Mouse (Mus musculus) ES-Bruce4 (cell line): Measurements from ENCODE around the gene Ndufc2.

Source experiments
- CTCF ChIP-seq: IDR thresholded peaks from one replicate; pipeline ENCODE4 v1.8.1; 2011; ENCODE audit warnings: low read depth, low read length
- POLR2A ChIP-seq: IDR thresholded peaks from one replicate; pipeline ENCODE4 v1.8.1; 2011; ENCODE audit warnings: low read length; ENCODE audit not compliant: insufficient read depth

DNA sequence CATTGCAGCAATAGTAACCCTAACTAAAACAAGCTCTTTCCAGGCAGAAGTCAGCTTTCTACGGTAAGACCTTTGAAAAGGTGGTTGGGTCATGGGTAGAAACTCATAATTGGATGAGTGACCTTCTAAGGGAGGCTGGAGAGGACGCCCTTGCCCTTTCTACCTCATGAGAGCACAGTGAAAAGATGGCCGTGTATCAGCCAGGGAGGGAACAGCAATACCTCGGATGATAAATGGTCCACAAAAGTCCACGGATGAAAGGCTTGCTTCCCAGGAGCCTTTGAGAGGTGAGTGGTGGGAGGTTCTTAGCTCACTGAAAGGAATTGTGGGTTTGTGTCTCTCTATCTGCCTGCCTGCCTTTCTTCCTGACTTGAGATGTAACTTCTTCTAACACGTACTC is 46.4 kb upstream of the Ndufc2 start:
- TF ChIP-seq CTCF = no peak
- TF ChIP-seq POLR2A = no peak
